Mouse (Mus musculus): Measurements from ENCODE around the gene Cd5. TPM values are rescaled to one million over a fixed set of nuclear protein-coding genes. Genes with fewer than 3 reads are reported as not detected.

The Cd5 gene
- polyA plus RNA-seq, 2 experiments, result 0.16 to 0.23 TPM

- H3K9me3 ChIP-seq (ENCODE audit: control insufficient read depth, low read length), result no peaks in the 10 kb centered on the region
- H3K4me1 ChIP-seq (ENCODE audit: control insufficient read depth, insufficient read depth, low read length), result no peaks in the 10 kb centered on the region
- no peaks in the 10 kb centered on the region for H3K36me3 ChIP-seq (ENCODE audit: control insufficient read depth, insufficient read depth, low read length)
- no peaks in the 10 kb centered on the region for H3K27me3 ChIP-seq (ENCODE audit: control insufficient read depth, insufficient read depth, low read length)
- H3K4me3 ChIP-seq (replicated peaks; ENCODE audit: low read length), result no peak overlapping the region
- H3K27ac ChIP-seq (replicated peaks; ENCODE audit: low read depth, low read length), result no peak overlapping the region
- ATAC-seq (ENCODE audit: low FRiP score, low read depth) (no peak), DNase-seq (ENCODE audit: low spot score) (no peak)
- H3K9ac ChIP-seq (ENCODE audit: low read depth, low read length, severe bottlenecking), result no peak overlapping the region
- no peak overlapping the region for H3K4me2 ChIP-seq (replicated peaks; ENCODE audit: low read depth, low read length, severe bottlenecking)
- WGBS, result 78% methylated on average over 6 of the region's 6 CpGs
- TF ChIP-seq POLR2A (IDR thresholded peaks at IDR 0.05; ENCODE audit: borderline replicate concordance, extremely low read depth, insufficient read depth, insufficient read length), result no peak
These were observed 11.4 kb upstream of the Cd5 start for GRCm38 (mm10) chr19:10750161-10750560.

- no peak overlapping the region for H3K9ac ChIP-seq (ENCODE audit: low read depth, low read length, severe bottlenecking)
- H3K9me3 ChIP-seq (ENCODE audit: control insufficient read depth, low read length), result no peaks in the 10 kb centered on the region
- H3K36me3 ChIP-seq (ENCODE audit: control insufficient read depth, insufficient read depth, low read length), result no peaks in the 10 kb centered on the region
- DNase-seq (ENCODE audit: low spot score), result no peak
- H3K27ac ChIP-seq (replicated peaks; ENCODE audit: low read depth, low read length), result no peak overlapping the region
- H3K27me3 ChIP-seq (ENCODE audit: control insufficient read depth, insufficient read depth, low read length), result no peaks in the 10 kb centered on the region
- no peak overlapping the region for H3K4me3 ChIP-seq (replicated peaks; ENCODE audit: low read length)
- H3K4me2 ChIP-seq (replicated peaks; ENCODE audit: low read depth, low read length, severe bottlenecking), result no peak overlapping the region
- 88% methylated on average over 6 of the region's 6 CpGs for WGBS
- no peak for ATAC-seq (ENCODE audit: low FRiP score, low read depth)
- no peak for TF ChIP-seq POLR2A (IDR thresholded peaks at IDR 0.05; ENCODE audit: borderline replicate concordance, extremely low read depth, insufficient read depth, insufficient read length)
- H3K4me1 ChIP-seq (ENCODE audit: control insufficient read depth, insufficient read depth, low read length), result no peaks in the 10 kb centered on the region
These were observed 10.5 kb upstream of the Cd5 start for GRCm38 (mm10) chr19:10749295-10749694.

- no peaks in the 10 kb centered on the region for H3K4me1 ChIP-seq (ENCODE audit: control insufficient read depth, insufficient read depth, low read length)
- 63% methylated on average over 11 of the region's 11 CpGs for WGBS
- no peaks in the 10 kb centered on the region for H3K27me3 ChIP-seq (ENCODE audit: control insufficient read depth, insufficient read depth, low read length)
- no peak for TF ChIP-seq POLR2A (IDR thresholded peaks at IDR 0.05; ENCODE audit: borderline replicate concordance, extremely low read depth, insufficient read depth, insufficient read length)
- no peak overlapping the region for H3K27ac ChIP-seq (replicated peaks; ENCODE audit: low read depth, low read length)
- ATAC-seq (ENCODE audit: low FRiP score, low read depth), result no peak
- DNase-seq (ENCODE audit: low spot score), result no peak
- H3K9ac ChIP-seq (ENCODE audit: low read depth, low read length, severe bottlenecking), result no peak overlapping the region
- no peak overlapping the region for H3K4me2 ChIP-seq (replicated peaks; ENCODE audit: low read depth, low read length, severe bottlenecking)
- no peaks in the 10 kb centered on the region for H3K36me3 ChIP-seq (ENCODE audit: control insufficient read depth, insufficient read depth, low read length)
- H3K4me3 ChIP-seq (replicated peaks; ENCODE audit: low read length), result no peak overlapping the region
- H3K9me3 ChIP-seq (ENCODE audit: control insufficient read depth, low read length), result no peaks in the 10 kb centered on the region
These were observed 9.8 kb upstream of the Cd5 start for GRCm38 (mm10) chr19:10748401-10749102.

GRCm38 (mm10) chr19:10747718-10748117 lies 8.9 kb upstream of the Cd5 start:
- WGBS, result 81% methylated on average over 6 of the region's 6 CpGs
- DNase-seq (ENCODE audit: low spot score) (no peak), ATAC-seq (ENCODE audit: low FRiP score, low read depth) (no peak)
- Histone ChIP-seq H3K4me2 (replicated peaks; ENCODE audit: low read depth, low read length, severe bottlenecking) (no peak overlapping the region), H3K9me3 (ENCODE audit: control insufficient read depth, low read length) (no peaks in the 10 kb centered on the region), H3K27ac (replicated peaks; ENCODE audit: low read depth, low read length) (no peak overlapping the region), H3K9ac (ENCODE audit: low read depth, low read length, severe bottlenecking) (no peak overlapping the region), H3K27me3 (ENCODE audit: control insufficient read depth, insufficient read depth, low read length) (no peaks in the 10 kb centered on the region), H3K4me3 (replicated peaks; ENCODE audit: low read length) (no peak overlapping the region), H3K36me3 (ENCODE audit: control insufficient read depth, insufficient read depth, low read length) (no peaks in the 10 kb centered on the region), H3K4me1 (ENCODE audit: control insufficient read depth, insufficient read depth, low read length) (no peaks in the 10 kb centered on the region)
- no peak for TF ChIP-seq POLR2A (IDR thresholded peaks at IDR 0.05; ENCODE audit: borderline replicate concordance, extremely low read depth, insufficient read depth, insufficient read length)

GRCm38 (mm10) chr19:10747182-10747581 lies 8.4 kb upstream of the Cd5 start:
- no peak for DNase-seq (ENCODE audit: low spot score)
- Histone ChIP-seq H3K4me1 (ENCODE audit: control insufficient read depth, insufficient read depth, low read length) (no peaks in the 10 kb centered on the region), H3K27me3 (ENCODE audit: control insufficient read depth, insufficient read depth, low read length) (no peaks in the 10 kb centered on the region), H3K27ac (replicated peaks; ENCODE audit: low read depth, low read length) (no peak overlapping the region), H3K9me3 (ENCODE audit: control insufficient read depth, low read length) (no peaks in the 10 kb centered on the region), H3K36me3 (ENCODE audit: control insufficient read depth, insufficient read depth, low read length) (no peaks in the 10 kb centered on the region), H3K4me3 (replicated peaks; ENCODE audit: low read length) (no peak overlapping the region), H3K9ac (ENCODE audit: low read depth, low read length, severe bottlenecking) (no peak overlapping the region), H3K4me2 (replicated peaks; ENCODE audit: low read depth, low read length, severe bottlenecking) (no peak overlapping the region)
- 79% methylated on average over 7 of the region's 7 CpGs for WGBS
- ATAC-seq (ENCODE audit: low FRiP score, low read depth), result no peak
- TF ChIP-seq POLR2A (IDR thresholded peaks at IDR 0.05; ENCODE audit: borderline replicate concordance, extremely low read depth, insufficient read depth, insufficient read length), result no peak

Data from limb, embryonic 14.5 days (tissue).